ENCODE assay signal across 12 mouse cellular contexts in the genomic region with DNA sequence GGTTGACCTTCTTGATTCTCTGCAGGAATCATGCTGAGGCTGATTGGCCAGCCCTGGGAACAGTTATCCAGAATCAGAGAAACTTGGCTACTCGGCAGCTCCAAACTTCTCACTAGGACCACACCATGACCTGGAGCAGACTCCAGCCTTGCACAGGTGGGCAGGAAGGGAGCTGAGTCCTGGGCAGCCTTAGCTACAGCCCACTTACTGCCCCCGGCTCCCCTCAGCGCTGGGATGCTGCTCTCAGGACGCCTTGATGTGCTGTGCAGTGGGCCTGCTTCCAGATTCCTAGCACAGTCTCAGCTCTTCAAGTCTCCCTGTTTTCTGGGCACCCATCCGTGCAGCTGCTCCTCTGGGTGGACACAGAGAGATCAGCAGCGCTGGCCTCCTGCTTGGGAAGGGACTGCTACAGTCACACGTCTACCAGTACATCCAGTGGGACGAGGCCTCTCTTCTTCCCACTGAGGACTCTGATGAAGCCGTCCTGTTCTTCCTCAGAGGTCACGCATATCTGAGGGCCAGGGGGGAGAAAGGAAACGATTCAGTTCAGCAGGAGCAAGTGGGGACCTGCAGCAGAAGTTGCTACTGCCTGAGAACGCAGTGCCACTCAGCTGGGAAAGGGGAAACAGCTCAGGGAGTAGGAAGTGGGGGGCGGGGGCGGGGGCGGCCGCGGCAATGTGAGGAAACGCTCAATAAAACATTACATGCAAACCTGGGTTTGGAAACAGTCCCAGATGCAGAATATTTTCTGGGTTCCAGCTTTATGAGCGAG.
DNase-seq lines count a peak whose midpoint lies in the region; ATAC-seq and TF ChIP-seq lines count a peak whose summit lies in the region.
"Had no signal": no experiment of that assay in that cellular context is flagged by ENCODE, and none has a peak within 500 bp of the region (broad histone marks: within the 10 kb centered on the region; RNA-seq: fewer than 3 reads in every experiment).

No protein-coding gene starts in this region.

- no peak overlapping the region; the same call in 1 of the 2 replicates for H3K27ac ChIP-seq in hindbrain, postnatal 0 days
- H3K27ac ChIP-seq in hindbrain, embryonic 11.5 days (ENCODE audit: low read depth, low read length): no peak overlapping the region
- no peak overlapping the region for H3K27ac ChIP-seq in heart, postnatal 0 days (ENCODE audit: low read depth)
- H3K27ac ChIP-seq in liver, postnatal 0 days (ENCODE audit: low read depth): peak overlapping the region; percentile 55
- H3K27ac ChIP-seq: midbrain, embryonic 15.5 days had no signal

- no peak for TF ChIP-seq EP300 in heart, postnatal 0 days (IDR thresholded peaks at IDR 0.05; ENCODE audit: low read depth)
- no peak for TF ChIP-seq EP300 in liver, postnatal 0 days (IDR thresholded peaks at IDR 0.05; ENCODE audit: low read depth)

- peak overlapping the region; percentile 23; the same call in 1 of the 2 replicates for H3K4me2 ChIP-seq in hindbrain, postnatal 0 days (ENCODE audit: low read depth, low read length)
- no peak overlapping the region for H3K4me2 ChIP-seq in hindbrain, embryonic 11.5 days (replicated peaks; ENCODE audit: low read depth, low read length)
- 0 out of 2 replicates have a peak overlapping the region, but pooled peaks have one; percentile 9 for H3K4me2 ChIP-seq in heart, postnatal 0 days (ENCODE audit: low read depth, low read length)
- H3K4me2 ChIP-seq in liver, postnatal 0 days (ENCODE audit: low read depth, low read length): peak overlapping the region; percentile 61
- H3K4me2 ChIP-seq: midbrain, embryonic 15.5 days had no signal

- WGBS in hindbrain, postnatal 0 days: 53% methylated on average over 19 of the region's 19 CpGs
- 62% methylated on average over 19 of the region's 19 CpGs for WGBS in hindbrain, embryonic 11.5 days
- 42% methylated on average over 19 of the region's 19 CpGs for WGBS in heart, postnatal 0 days
- 28% methylated on average over 19 of the region's 19 CpGs for WGBS in liver, postnatal 0 days (ENCODE audit: insufficient replicate concordance)

- no peak overlapping the region for H3K9ac ChIP-seq in hindbrain, postnatal 0 days (replicated peaks; ENCODE audit: low read length)
- no peak overlapping the region for H3K9ac ChIP-seq in hindbrain, embryonic 11.5 days (ENCODE audit: low read depth, low read length)
- no peak overlapping the region for H3K9ac ChIP-seq in heart, postnatal 0 days (replicated peaks; ENCODE audit: low read depth, low read length)
- H3K9ac ChIP-seq in liver, postnatal 0 days (replicated peaks): no peak overlapping the region
- H3K9ac ChIP-seq: midbrain, embryonic 15.5 days had no signal

- DNase-seq in hindbrain, postnatal 0 days (ENCODE audit: low spot score): no peak
- no peak for DNase-seq in hindbrain, embryonic 11.5 days (ENCODE audit: low spot score)
- DNase-seq in brain, adult 2 months (ENCODE audit: low read depth, low spot score): peak; percentile 41
- no peak for DNase-seq in heart, postnatal 0 days (ENCODE audit: low spot score)
- peak; percentile 31 for DNase-seq in liver, postnatal 0 days
- DNase-seq in layer of hippocampus, adult 9-10 months (ENCODE audit: low spot score): no peak
- no peak for DNase-seq in embryo, embryonic 10.5 days (ENCODE audit: low spot score)
- no peak for DNase-seq in thymus, postnatal 10 days (ENCODE audit: low spot score in 2 of 2)
- DNase-seq: adrenal gland, adult 8-10 months; gastrocnemius, postnatal 25 days; right cerebral cortex, postnatal 25 days had no signal

- H3K4me3 ChIP-seq in hindbrain, postnatal 0 days (ENCODE audit: low read length): no peak overlapping the region
- H3K4me3 ChIP-seq in hindbrain, embryonic 11.5 days (ENCODE audit: low read depth, low read length): no peak overlapping the region
- no peak overlapping the region for H3K4me3 ChIP-seq in heart, postnatal 0 days (ENCODE audit: low read depth, low read length)
- H3K4me3 ChIP-seq in liver, postnatal 0 days (ENCODE audit: low read depth, low read length): peak overlapping the region; percentile 13; the same call in 1 of the 2 replicates
- H3K4me3 ChIP-seq: midbrain, embryonic 15.5 days had no signal

- ATAC-seq in hindbrain, postnatal 0 days: no peak
- no peak for ATAC-seq in hindbrain, embryonic 11.5 days (ENCODE audit: low FRiP score)
- no peak for ATAC-seq in heart, postnatal 0 days (ENCODE audit: insufficient read depth, low read depth)
- peak; percentile 50 for ATAC-seq in liver, postnatal 0 days
- ATAC-seq: midbrain, embryonic 15.5 days had no signal

- H3K27me3 ChIP-seq in hindbrain, postnatal 0 days (ENCODE audit: insufficient read depth, low read length): no peaks in the 10 kb centered on the region
- no peaks in the 10 kb centered on the region for H3K27me3 ChIP-seq in hindbrain, embryonic 11.5 days (ENCODE audit: control insufficient read depth, insufficient read depth, low read length)
- H3K27me3 ChIP-seq in heart, postnatal 0 days (ENCODE audit: control insufficient read depth, insufficient read depth, low read length): no peaks in the 10 kb centered on the region
- H3K27me3 ChIP-seq in liver, postnatal 0 days (ENCODE audit: insufficient read depth, low read length): no peaks in the 10 kb centered on the region
- H3K27me3 ChIP-seq: midbrain, embryonic 15.5 days had no signal

- no peaks in the 10 kb centered on the region for H3K4me1 ChIP-seq in hindbrain, postnatal 0 days (ENCODE audit: insufficient read depth, low read length)
- no peaks in the 10 kb centered on the region for H3K4me1 ChIP-seq in hindbrain, embryonic 11.5 days (replicated peaks; ENCODE audit: control insufficient read depth, insufficient read depth, low read length)
- no peaks in the 10 kb centered on the region for H3K4me1 ChIP-seq in heart, postnatal 0 days (ENCODE audit: control insufficient read depth, insufficient read depth)
- H3K4me1 ChIP-seq in liver, postnatal 0 days (ENCODE audit: insufficient read depth): peaks cover 9% of the 10 kb centered on the region
- H3K4me1 ChIP-seq: midbrain, embryonic 15.5 days had no signal

- TF ChIP-seq CTCF in hindbrain, postnatal 0 days (IDR thresholded peaks at IDR 0.05; ENCODE audit: low read depth): no peak
- no peak for TF ChIP-seq CTCF in heart, postnatal 0 days (IDR thresholded peaks at IDR 0.05; ENCODE audit: low read depth)
- no peak for TF ChIP-seq CTCF in liver, postnatal 0 days (IDR thresholded peaks at IDR 0.05; ENCODE audit: low read depth)

- no peaks in the 10 kb centered on the region for H3K9me3 ChIP-seq in hindbrain, postnatal 0 days (ENCODE audit: low read length)
- no peaks in the 10 kb centered on the region for H3K9me3 ChIP-seq in hindbrain, embryonic 11.5 days (ENCODE audit: control insufficient read depth, low read length)
- no peaks in the 10 kb centered on the region for H3K9me3 ChIP-seq in heart, postnatal 0 days (replicated peaks; ENCODE audit: control insufficient read depth, low read length)
- H3K9me3 ChIP-seq in liver, postnatal 0 days (ENCODE audit: low read length): no peaks in the 10 kb centered on the region
- H3K9me3 ChIP-seq: midbrain, embryonic 15.5 days had no signal

- H3K36me3 ChIP-seq in hindbrain, postnatal 0 days (ENCODE audit: insufficient read depth, low read length): no peaks in the 10 kb centered on the region
- H3K36me3 ChIP-seq in hindbrain, embryonic 11.5 days (ENCODE audit: control insufficient read depth, insufficient read depth, low read length): no peaks in the 10 kb centered on the region
- no peaks in the 10 kb centered on the region for H3K36me3 ChIP-seq in heart, postnatal 0 days (replicated peaks; ENCODE audit: control insufficient read depth, insufficient read depth, low read length)
- H3K36me3 ChIP-seq in liver, postnatal 0 days (replicated peaks; ENCODE audit: insufficient read depth, low read length): no peaks in the 10 kb centered on the region
- H3K36me3 ChIP-seq: midbrain, embryonic 15.5 days had no signal

Comparison
In these comparisons a context has a peak if more than half of its experiments do, and no peak if none do; other contexts are left out.
1. DNase-seq: peak in brain, adult 2 months (single experiment) and liver, postnatal 0 days (single experiment); none in hindbrain, postnatal 0 days (single experiment), hindbrain, embryonic 11.5 days (single experiment), heart, postnatal 0 days (single experiment), layer of hippocampus, adult 9-10 months (single experiment), embryo, embryonic 10.5 days (single experiment) and thymus, postnatal 10 days (0 of 2).